Mouse (Mus musculus): ENCODE measurements around the gene Med15. TPM values are rescaled to one million over a fixed set of nuclear protein-coding genes. Genes with fewer than 3 reads are reported as not detected.
"Not testable (repeated sequence)": the region's sequence is repeated elsewhere in the genome, so short reads cannot be mapped to it uniquely, and the experiment has no call there.

Gene Med15
- total RNA-seq, 2 experiments from 2014 or later: 66.2 to 69.6 TPM

GRCm38 (mm10) chr16:17617922-17618565 is 114.6 kb downstream of the Med15 start:
- DNase-seq (ENCODE audit: low spot score in 2 of 2): peak; percentile 46 to 65

- DNase-seq (ENCODE audit: low spot score in 2 of 2): no peak
Observed at GRCm38 (mm10) chr16:17616212-17616611, 116.5 kb downstream of the Med15 start.

GRCm38 (mm10) chr16:17614740-17615139 is 118.0 kb downstream of the Med15 start:
- not testable (repeated sequence) for DNase-seq (ENCODE audit: low spot score in 2 of 2)

- no peak for DNase-seq (ENCODE audit: low spot score in 2 of 2)
Observed at GRCm38 (mm10) chr16:17611383-17611782, 121.3 kb downstream of the Med15 start.

- no peak for DNase-seq (ENCODE audit: low spot score in 2 of 2)
Observed at GRCm38 (mm10) chr16:17605684-17606083, 127.0 kb downstream of the Med15 start.

GRCm38 (mm10) chr16:17604941-17605340 is 127.8 kb downstream of the Med15 start:
- no peak for DNase-seq (ENCODE audit: low spot score in 2 of 2)

Other genes starting within 250 kb of the Med15 start
- 10 to 100 TPM; 36.4 to 39.9 TPM for gene Aifm3, start 243.3 kb downstream of the Med15 start, total RNA-seq (2021)
- gene Lztr1, start 224.2 kb downstream of the Med15 start, total RNA-seq (2021): 100 to 1,000 TPM; 182 to 188 TPM
- gene Thap7, start 201.8 kb downstream of the Med15 start, total RNA-seq (2021): 10 to 100 TPM; 33.1 to 38.2 TPM
- 1 to 10 TPM; 1.7 to 2.4 TPM for gene Lrrc74b, start 171.6 kb downstream of the Med15 start, total RNA-seq (2021)
- gene P2rx6, start 171.0 kb downstream of the Med15 start, total RNA-seq (2021): 1 to 10 TPM in 1 of 2 experiments, under 1 TPM in 1; 0.58 to 1.1 TPM
- gene Slc7a4, start 149.7 kb downstream of the Med15 start, total RNA-seq (2021): 10 to 100 TPM; 75.7 to 77.6 TPM
- gene Smpd4, start 113.5 kb downstream of the Med15 start, total RNA-seq (2021): 10 to 100 TPM; 39.7 to 46.6 TPM
- gene Ccdc74a, start 86.4 kb downstream of the Med15 start, total RNA-seq (2021): 10 to 100 TPM; 40.5 to 42.3 TPM
- 100 to 1,000 TPM; 108 TPM for gene Klhl22, start 26.7 kb upstream of the Med15 start, total RNA-seq (2021)
- 1 to 10 TPM; 4.7 to 5.0 TPM for gene Scarf2, start 64.4 kb upstream of the Med15 start, total RNA-seq (2021)
- 1 to 10 TPM; 4.5 to 5.8 TPM for gene B830017H08Rik, start 100.2 kb upstream of the Med15 start, total RNA-seq (2021)
- 1 to 10 TPM; 7.5 to 9.2 TPM for gene Car15, start 105.5 kb upstream of the Med15 start, total RNA-seq (2021)
- gene Gm20518, start 158.8 kb upstream of the Med15 start, total RNA-seq (2021): 1 to 10 TPM; 1.3 to 1.7 TPM
- gene Tssk1, start 161.3 kb upstream of the Med15 start, total RNA-seq (2021): under 1 TPM in 1 of 2 experiments, not detected in 1; 0.09 TPM
- gene Dgcr2, start 165.7 kb upstream of the Med15 start, total RNA-seq (2021): 100 to 1,000 TPM; 109 to 114 TPM
- not detected for gene Tssk2, start 165.7 kb upstream of the Med15 start, total RNA-seq (2021)
- 10 to 100 TPM; 31.7 to 33.5 TPM for gene Ess2, start 178.5 kb upstream of the Med15 start, total RNA-seq (2021)
- not detected for gene Gsc2, start 182.2 kb upstream of the Med15 start, total RNA-seq (2021)
- 10 to 100 TPM; 78.3 to 87.2 TPM for gene Slc25a1, start 195.3 kb upstream of the Med15 start, total RNA-seq (2021)
- not detected for gene Vpreb2, start 247.5 kb upstream of the Med15 start, total RNA-seq (2021)